Mouse (Mus musculus): ENCODE measurements at regions not wholly inside any gene's neighbourhood (a gene's known extent, or its start where the extent isn't known, plus 50 kb on each side); places are given as distances from the start of the nearest gene placed in this dataset.

DNA sequence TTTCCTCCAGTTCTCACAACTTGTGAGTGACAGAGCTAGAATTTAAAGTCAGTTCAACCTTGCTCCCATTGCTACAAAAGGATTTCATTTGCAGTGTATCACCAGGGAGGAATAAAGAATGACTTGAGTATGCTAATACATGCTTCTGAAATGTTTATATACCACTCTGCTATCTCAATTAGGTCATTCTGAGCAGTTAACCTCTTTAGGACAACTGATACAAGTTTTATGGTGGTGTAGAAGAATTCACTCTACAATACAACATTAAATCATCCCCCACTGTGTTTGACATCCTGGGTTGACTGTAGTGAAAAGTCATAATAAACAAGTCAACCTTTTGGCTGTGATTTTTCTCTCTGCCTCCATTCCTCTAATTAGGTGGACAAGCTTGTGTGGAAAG is 248.6 kb downstream of the Pax1 start:
- TF ChIP-seq CTCF (conservative IDR thresholded peaks at IDR 0.05; ENCODE audit: insufficient read depth, insufficient read length, low read depth, low read length) (no peak), POLR2A (IDR thresholded peaks at IDR 0.05; ENCODE audit: low read depth, low read length) (no peak)
